Mouse (Mus musculus): ENCODE results near the gene Prps2. TPM values are rescaled to one million over a fixed set of nuclear protein-coding genes. Genes with fewer than 3 reads are reported as not detected.
A peak's percentile ranks its signal among the peaks of the same experiment; 100 is the strongest.
"Not testable (repeated sequence)": the region's sequence is repeated elsewhere in the genome, so short reads cannot be mapped to it uniquely, and the experiment has no call there.

Prps2 gene
- total RNA-seq (2015; ENCODE audit: low replicate concordance), result 8.8 and 11.7 TPM in 2 replicates
- total RNA-seq (2017; ENCODE audit: low replicate concordance), result 2.9 and 9.7 TPM in 2 replicates

DNA sequence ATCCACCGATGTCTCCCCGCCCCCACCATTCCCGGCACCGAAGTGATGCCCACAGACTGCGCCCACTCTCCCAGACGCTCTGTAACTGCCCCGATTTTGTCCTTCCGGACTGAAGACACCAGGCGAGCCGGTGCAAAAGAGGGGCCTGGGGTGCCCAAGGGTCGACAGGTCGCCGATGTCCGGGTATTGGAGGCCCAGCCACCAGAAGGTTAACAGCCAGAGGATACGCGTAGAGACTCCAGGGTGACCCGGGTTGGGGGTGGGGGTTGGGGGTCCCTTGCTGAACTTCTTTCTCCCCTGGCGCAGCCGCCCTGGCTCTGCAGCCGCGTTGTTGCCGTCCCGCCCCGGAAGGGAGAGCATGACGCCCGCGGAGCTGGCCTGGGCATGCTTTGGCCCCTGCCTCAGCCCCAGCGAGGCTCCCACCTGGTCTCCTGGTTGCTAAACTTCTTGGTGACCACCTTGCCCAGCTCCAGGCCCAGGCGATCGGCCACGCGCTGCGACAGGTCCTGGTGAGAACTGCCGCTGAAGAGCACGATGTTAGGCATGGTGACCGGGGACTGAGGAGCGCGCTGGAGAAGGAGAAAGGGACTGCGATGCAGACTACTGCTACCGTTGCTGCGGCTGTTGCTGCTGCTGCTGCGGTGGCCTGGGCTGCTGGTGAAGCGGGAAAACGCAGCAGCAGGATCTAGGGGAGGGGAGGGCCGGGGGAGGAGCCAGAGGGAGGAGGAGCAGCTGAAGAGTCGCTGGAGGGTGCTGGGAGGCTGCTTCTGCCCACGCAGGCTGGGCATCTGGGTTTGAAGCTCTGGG, at the start of gene Prps2:
Gene Prps2 (minus strand): TSS at position 703 of the 807 bp plus-strand sequence.
- peak; percentile 46; the same call in 1 of the 2 replicates for ATAC-seq (replicated peaks; ENCODE audit: low FRiP score, poor library complexity, severe bottlenecking)

DNA sequence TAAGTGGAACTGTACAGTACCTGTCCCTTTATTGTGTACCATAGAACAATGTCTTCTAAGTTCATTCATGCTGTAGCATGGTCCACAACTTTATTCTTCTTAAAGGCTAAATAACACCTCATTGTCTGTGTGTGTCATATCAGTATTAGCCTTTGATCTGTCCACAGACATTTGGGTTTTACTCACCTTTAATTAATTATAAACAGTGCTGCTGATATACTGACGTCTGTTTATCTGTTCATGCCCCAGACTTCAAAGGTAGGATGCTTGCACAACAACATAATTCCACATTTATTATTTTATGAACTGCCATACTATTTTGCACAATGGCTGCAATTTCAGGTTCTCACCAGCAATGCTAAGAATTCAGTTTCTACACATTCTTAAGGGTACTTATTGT, 35.1 kb upstream of the Prps2 start:
- no peak for ATAC-seq (replicated peaks; ENCODE audit: low FRiP score, poor library complexity, severe bottlenecking)

GRCm38 (mm10) chrX:167394940-167395339, 12.4 kb upstream of the Prps2 start:
- no peak for ATAC-seq (replicated peaks; ENCODE audit: low FRiP score, poor library complexity, severe bottlenecking)

- no peak for ATAC-seq (replicated peaks; ENCODE audit: low FRiP score, poor library complexity, severe bottlenecking)
Observed at GRCm38 (mm10) chrX:167386647-167387046, 4.1 kb upstream of the Prps2 start.

GRCm38 (mm10) chrX:167382854-167383186, 271 bp upstream of the Prps2 start:
- ATAC-seq (replicated peaks; ENCODE audit: low FRiP score, poor library complexity, severe bottlenecking), result no peak

GRCm38 (mm10) chrX:167381583-167382046, 934 bp downstream of the Prps2 start:
- ATAC-seq (replicated peaks; ENCODE audit: low FRiP score, poor library complexity, severe bottlenecking), result no peak

GRCm38 (mm10) chrX:167380073-167380472, 2.5 kb downstream of the Prps2 start:
- no peak for ATAC-seq (replicated peaks; ENCODE audit: low FRiP score, poor library complexity, severe bottlenecking)

- ATAC-seq (replicated peaks; ENCODE audit: low FRiP score, poor library complexity, severe bottlenecking), result not testable (repeated sequence)
Observed at GRCm38 (mm10) chrX:167361231-167361630, 21.3 kb downstream of the Prps2 start.

DNA sequence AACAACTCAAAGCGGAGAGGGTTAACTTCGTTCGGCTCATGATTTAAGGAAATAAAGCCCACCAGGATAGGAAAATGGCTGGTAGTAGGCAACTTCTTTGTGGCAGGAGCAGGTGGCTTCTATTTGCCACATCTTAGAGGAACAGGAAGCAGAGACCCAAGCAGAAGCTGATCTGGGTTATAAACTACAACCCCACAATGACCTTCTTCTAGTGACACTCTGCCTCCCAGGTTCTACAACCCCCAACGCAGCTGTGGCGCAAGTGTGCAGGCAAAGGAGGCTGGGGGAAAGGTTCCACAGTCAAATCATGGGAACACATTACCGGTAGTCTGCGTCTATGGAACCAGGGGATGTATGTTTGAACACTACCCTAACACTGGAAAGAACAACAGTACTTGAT, 22.8 kb downstream of the Prps2 start:
- ATAC-seq (replicated peaks; ENCODE audit: low FRiP score, poor library complexity, severe bottlenecking), result no peak

DNA sequence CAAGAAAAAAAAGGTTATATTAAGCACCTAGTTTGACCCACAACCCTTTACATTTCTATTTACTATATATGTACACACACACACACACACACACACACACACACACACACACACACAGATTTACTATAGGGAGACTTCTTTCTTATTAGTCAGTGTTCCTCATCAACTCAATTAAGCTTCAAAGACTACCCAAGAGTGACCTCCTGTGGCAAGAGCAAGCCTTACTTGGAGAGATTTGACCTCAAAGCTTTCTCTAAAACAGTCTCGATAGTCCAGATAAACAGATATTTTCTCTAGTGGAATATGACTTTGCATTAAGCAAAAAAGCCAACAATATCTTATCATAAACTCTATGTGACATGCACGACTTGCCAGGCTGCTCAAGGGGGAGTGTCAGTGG, 25.1 kb downstream of the Prps2 start:
- ATAC-seq (replicated peaks; ENCODE audit: low FRiP score, poor library complexity, severe bottlenecking), result no peak

- no peak for ATAC-seq (replicated peaks; ENCODE audit: low FRiP score, poor library complexity, severe bottlenecking)
Observed at GRCm38 (mm10) chrX:167355965-167356364, 26.6 kb downstream of the Prps2 start.

DNA sequence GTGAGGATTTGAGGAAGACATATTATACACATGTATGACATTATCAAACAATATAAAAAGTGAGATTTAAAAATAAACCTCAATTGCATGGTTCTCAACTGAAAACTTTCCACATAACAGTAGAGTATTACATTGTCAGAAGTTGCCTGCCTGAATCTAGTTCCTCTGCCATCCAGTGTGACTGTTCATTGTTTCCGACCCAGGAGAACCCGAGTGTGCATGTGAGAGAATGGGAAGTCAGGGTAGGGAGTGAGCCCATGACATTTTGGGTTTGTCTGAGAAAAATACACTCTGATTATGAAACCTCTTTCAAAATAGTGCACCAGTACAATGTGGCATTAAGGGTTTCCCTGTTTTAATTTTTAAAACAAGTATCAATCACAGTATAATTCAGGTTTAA, 28.9 kb downstream of the Prps2 start:
- no peak for ATAC-seq (replicated peaks; ENCODE audit: low FRiP score, poor library complexity, severe bottlenecking)

- ATAC-seq (replicated peaks; ENCODE audit: low FRiP score, poor library complexity, severe bottlenecking), result no peak
Observed at GRCm38 (mm10) chrX:167346440-167346839, 36.1 kb downstream of the Prps2 start.

- no peak for ATAC-seq (replicated peaks; ENCODE audit: low FRiP score, poor library complexity, severe bottlenecking)
Observed at GRCm38 (mm10) chrX:167344356-167344755, 38.2 kb downstream of the Prps2 start.

DNA sequence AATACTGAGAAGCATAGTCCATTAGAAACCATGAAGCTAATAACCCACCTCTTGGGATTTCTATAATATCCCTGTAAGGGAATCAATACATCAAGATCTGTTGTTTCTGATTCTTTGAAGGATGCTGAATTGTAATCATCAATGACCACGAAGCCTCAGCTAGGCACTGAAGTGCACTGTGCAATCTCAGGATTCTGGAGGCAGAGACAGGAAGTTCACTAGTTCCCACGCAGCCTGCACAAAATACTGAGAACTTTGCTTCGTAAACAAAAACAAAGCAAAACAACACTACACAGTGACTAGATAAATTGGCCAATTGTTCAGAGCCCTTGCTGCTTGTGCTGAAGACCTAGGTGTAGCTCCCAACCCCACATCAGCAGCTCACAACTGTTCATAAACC, 40.7 kb downstream of the Prps2 start:
- ATAC-seq (replicated peaks; ENCODE audit: low FRiP score, poor library complexity, severe bottlenecking), result no peak

- ATAC-seq (replicated peaks; ENCODE audit: low FRiP score, poor library complexity, severe bottlenecking), result no peak
Observed at GRCm38 (mm10) chrX:167340190-167340589, 42.4 kb downstream of the Prps2 start.

- no peak for ATAC-seq (replicated peaks; ENCODE audit: low FRiP score, poor library complexity, severe bottlenecking)
Observed at GRCm38 (mm10) chrX:167337990-167338389, 44.6 kb downstream of the Prps2 start.

- no peak for ATAC-seq (replicated peaks; ENCODE audit: low FRiP score, poor library complexity, severe bottlenecking)
Observed at GRCm38 (mm10) chrX:167334571-167334970, 48.0 kb downstream of the Prps2 start.

DNA sequence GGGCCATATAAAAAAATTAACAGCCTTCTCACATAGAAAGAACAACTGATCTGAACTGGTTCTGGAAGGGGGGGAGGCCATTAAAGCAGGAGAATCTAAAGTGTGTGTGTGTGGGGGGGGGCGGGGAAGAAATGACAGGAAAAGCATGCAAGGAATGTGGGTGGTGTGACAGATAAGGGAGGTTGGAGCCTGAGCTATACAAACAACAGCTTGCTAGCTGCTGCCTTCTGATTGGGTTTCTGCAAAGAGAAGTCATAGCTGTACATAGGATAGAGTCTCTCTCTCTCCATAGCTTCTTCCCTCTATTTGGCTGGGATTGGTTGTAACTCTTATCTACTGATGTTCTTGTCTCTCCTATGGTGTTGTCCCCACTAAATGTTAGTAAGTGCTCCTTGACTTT, 49.9 kb downstream of the Prps2 start:
- ATAC-seq (replicated peaks; ENCODE audit: low FRiP score, poor library complexity, severe bottlenecking), result no peak

DNA sequence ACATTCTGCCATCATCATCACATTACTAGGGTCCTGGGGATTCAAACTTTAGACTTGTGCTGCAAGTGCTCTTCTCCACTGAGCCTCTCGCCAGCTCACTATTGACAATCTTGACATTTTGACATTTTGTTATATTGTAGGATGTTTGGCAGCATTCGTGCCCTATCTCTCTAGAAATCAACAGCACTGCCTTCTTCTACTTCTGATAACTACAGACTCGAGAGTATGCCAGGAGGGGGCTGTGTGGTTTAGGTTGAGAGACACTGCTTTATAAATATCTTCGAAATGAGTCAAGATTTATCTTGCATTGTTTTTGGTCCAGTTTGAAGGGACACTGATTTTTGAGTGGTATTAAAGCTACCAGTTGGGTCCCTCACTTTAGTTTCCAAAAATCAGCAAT, 51.6 kb downstream of the Prps2 start:
- ATAC-seq (replicated peaks; ENCODE audit: low FRiP score, poor library complexity, severe bottlenecking), result no peak

DNA sequence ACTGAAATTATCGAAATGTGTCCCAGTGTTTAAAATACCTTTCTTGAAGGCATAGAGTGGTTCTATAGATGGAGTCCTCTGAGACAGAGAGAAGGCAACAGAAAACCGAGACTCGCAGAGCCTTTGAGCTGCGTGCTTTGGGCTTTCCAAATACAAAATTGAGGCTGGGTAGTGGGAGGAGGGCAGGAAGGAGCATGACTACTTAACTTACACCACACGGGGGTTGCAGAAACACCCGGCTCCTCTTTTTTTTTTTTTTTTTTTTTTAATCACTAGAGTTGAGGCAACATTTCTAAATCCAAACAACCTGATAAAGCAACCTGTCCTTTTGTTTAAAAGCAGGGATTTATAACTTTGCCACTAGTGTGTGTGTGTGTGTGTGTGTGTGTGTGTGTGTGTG, 52.1 kb downstream of the Prps2 start, which contains the start of gene Tlr7:
Gene Tlr7 (minus strand): TSS at position 160 of the 400 bp plus-strand sequence.
- no peak for ATAC-seq (replicated peaks; ENCODE audit: low FRiP score, poor library complexity, severe bottlenecking)

- ATAC-seq (replicated peaks; ENCODE audit: low FRiP score, poor library complexity, severe bottlenecking), result no peak
Observed at GRCm38 (mm10) chrX:167329620-167330019, 52.9 kb downstream of the Prps2 start.
